Mouse (Mus musculus) left cerebral cortex, adult 11 months (tissue): Measurements from ENCODE around the gene Cyfip2.
"Not testable (repeated sequence)": the region's sequence is repeated elsewhere in the genome, so short reads cannot be mapped to it uniquely, and the experiment has no call there.

Experiments
- DNase-seq: peaks from one replicate; pipeline ENCODE4 v3.0.0; 2022; ENCODE audit warnings: low spot score

Gene Cyfip2

DNA sequence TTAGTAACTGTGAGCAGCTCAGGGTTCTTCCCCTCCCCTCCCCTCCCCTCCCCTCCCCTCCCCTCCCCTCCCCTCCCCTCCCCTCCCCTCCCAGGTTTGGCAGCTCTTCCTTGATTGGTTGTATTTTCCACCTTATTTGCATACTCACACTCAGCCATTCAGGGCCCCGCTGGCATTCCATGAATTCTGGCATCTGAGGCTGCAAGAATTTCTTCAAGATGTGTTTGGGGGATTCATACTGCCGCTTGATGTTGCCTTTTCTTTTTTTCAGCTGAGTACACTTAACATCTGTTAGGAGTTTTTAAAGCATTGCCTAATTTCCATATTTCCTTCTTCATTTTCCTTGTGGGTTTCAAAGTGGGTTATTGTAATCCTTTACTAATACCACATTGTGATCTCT, 124.4 kb downstream of the Cyfip2 start:
- DNase-seq = no peak

DNA sequence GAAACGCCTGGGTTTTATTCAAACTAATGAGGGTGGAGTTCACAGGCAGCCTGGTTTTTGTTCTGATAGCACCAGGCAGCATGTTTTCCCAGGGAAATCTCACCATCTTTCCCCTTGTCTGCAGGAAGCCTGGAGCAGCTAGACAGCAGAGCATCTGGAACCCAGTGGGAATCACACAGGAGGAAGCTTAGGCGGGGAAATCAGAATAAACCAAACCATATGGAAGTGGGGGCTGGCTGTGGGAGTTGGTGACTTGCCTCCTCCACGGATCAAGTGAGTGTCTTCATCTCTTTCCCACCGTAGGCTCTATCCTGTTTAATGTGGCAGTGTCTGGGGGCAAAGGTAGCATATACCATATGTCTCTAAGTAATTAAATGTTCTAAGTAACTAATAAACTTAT, 127.2 kb downstream of the Cyfip2 start:
- DNase-seq = no peak

DNA sequence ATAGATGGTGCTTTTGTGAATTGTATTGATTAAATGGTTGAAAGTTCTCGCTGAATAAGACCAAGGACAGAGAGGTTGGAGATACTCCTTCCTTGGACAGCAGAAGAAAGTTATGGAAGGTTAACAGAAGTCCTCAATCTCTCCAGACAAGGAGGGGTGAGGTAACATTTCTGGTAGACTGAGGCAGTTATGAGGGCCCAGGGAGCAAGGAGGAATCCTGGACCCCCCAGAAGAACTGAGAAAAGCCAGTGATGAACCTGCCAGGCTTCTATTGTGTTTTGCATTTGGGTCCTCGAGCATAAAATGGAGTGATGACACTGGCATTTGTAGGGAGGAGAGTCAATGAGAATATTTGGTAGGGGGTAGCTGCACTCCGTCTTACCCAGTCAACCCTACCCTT, 127.7 kb downstream of the Cyfip2 start:
- DNase-seq = no peak

DNA sequence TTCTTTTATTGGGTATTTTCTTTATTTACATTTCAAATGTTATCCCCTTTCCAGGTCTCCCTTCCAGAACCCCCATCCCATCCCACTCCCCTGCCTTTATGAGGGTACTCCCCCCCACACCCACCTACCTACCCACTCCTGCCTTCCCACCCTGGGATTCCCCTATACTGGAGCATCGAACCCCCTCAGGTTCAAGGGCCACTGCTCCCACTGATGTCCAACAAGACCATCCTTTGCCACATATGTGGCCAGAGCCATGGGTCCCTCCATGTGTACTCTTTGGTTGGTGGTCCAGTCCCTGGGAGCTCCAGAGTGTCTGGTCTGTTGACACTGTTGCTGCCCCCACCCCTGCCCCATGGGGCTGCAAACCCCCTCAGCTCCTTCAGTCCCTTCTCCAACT, 130.6 kb downstream of the Cyfip2 start:
- not testable (repeated sequence) for DNase-seq

DNA sequence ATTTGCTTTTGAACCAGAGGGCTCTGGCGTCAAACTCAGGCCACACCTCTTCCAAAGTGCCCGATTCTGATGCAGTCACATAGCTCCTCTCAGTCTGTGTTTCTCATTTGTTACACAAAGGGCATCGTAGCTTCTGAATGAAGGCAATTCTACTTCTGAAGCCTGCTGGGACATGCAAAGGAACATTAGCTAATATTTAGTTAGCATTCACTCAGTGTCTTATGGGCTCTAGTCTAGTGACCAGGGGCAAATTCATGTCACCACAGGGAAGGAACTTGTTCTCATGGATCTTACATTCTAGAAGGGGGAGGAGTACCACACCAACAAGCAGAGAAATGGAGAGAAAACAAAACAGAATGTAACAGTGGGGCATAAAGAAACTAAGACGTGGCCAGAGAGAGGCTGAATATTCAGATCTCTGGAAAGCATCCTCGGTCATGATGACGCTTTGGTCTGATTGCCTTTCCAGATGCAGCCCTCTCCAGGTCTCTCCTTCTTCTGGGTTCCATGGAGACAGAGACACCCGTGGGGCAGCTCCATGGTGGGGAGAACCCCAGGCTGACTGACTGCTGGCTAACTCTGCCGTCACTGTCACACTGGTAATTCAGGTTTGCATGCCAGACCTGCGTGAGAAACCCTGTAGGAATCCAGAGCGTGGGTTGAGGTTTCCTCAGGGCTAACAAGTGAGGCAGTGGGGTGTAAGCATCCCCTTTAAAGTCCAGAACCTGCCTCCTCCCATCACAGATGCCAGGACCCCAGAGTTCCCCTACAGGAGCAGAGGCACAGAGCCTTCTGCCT, 135.2 kb downstream of the Cyfip2 start:
- DNase-seq = no peak

DNA sequence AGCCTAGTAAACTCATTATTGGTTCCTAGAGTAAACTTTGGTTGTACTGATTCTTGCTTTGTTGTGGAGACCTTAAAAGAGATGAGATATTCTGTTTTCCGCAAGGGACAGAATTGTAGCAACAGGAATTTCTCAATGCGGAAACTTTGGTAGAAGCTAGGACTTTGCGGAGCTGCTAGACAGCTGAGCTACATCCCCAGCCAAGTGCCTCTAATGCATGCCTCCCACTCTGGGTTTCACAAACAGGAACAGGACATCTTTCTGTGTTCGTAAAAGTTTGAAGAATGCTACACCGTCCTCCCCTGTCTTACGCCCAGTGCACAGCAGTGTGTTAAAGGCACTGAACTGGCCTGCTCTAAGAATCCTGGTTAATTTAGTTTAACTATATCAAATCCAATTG, 136.5 kb downstream of the Cyfip2 start:
- DNase-seq = no peak

DNA sequence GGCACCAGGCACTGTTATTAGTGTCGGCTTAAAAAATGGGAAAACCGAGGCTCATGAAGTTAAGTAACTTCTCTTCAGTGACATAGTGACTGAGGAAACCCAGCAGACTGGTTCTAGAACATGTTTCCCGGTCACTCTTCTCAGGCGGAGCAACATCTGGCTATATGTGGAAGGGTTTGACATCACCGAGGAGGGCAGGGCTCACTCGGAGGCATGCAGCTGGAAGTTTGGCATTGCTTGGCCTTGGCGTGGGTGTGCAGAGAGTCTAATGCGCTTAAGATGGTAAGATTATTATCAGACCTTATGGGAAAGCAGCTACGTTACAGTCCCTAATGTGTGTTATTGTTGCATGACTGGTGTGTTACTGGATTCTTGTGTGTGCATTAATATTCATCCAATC, 140.5 kb downstream of the Cyfip2 start:
- no peak for DNase-seq

DNA sequence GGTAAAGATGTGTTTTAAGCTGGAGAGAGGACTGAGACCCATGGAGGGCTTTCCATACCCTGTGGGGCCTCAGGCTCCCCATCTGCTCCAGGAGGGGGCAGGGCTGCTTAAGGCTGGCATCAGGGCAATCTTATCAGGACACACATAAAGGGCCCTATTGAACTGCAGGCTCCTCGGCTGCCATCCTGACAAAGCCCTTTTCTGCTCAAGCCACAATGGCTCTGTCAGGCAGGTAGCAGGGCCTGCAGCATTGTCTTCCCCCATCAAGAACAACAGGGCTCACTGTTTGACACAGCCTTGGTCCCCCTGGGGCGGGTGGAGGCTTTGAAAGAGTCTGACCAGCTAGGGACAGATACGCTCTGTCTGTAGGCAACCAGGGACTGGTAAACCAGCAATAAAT, 142.8 kb downstream of the Cyfip2 start:
- no peak for DNase-seq

DNA sequence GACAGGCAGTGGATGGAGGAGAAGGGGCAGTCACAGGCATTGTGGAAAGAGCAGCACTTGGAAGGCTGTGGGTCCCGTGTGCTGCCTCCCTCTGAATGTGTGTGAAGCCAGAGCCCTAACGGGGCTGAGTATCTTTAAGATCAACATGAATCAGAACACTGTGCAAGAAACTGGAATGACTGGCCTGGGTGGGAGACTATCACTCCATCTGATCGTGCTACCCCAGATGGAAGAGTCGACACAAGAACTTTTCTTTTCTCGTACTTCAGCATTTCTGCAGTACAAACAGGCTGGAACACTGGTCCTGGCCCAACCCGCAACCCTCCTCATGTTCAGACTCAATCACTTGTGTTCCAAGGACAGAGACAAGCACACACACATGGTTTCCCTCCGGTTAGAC, 144.2 kb downstream of the Cyfip2 start:
- no peak for DNase-seq

DNA sequence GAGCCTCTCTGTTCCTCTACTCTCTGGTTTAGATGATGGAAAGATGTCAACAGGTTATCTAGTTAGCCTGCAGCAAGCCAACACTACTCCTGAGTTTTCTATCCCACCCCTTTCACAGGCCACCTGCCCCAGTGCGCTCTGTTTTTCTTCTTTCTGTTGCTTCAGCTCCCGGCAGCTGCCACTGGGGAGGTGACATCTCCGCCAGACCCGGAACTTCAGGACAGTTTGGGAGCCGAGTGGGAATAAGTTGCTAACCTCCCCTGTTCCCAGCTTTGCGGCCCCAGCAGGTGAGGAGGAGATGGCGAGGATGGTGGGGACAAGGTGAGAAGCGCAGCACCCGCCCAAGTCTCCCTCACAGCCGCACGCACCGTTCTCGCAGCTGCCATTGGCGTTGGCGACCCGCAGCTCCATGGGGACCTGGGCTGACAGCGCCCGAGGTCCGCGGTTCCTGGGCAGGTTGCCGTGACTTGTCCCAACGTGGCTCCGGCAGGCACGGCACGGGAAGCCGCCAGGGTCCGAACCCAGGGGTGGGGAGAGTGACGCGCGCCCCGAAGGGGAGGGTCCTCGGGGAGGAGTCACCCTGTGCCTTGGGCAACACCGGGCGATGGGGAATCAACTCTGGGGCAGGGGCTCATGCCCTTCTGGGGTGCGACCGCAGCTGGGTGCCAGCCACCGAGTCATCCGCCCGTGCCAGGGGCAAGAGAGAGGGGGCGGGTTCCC, 146.6 kb downstream of the Cyfip2 start, which contains the start of gene Nipal4:
Gene Nipal4 (minus strand): TSS at position 643 of the 720 bp plus-strand sequence.
- DNase-seq = no peak

DNA sequence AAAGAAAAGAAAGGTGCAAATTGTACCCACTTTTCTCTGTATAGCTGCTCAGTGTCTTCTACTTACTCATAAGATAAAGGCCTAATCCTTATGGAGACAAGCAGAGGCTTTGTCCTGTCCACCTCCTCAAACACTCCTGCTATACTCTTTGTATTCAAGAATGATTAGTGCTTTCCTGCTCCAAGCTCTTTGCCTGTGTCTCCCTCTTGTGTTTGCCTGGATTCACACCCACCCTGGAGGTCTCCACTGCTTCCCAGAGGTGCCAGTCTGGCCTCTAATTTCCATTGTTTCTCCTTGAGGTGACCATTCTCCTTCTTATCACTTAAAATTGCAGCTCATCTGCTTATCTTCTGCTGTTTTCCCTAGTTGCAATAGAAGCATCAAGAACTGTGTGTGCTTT, 155.2 kb downstream of the Cyfip2 start:
- no peak for DNase-seq

DNA sequence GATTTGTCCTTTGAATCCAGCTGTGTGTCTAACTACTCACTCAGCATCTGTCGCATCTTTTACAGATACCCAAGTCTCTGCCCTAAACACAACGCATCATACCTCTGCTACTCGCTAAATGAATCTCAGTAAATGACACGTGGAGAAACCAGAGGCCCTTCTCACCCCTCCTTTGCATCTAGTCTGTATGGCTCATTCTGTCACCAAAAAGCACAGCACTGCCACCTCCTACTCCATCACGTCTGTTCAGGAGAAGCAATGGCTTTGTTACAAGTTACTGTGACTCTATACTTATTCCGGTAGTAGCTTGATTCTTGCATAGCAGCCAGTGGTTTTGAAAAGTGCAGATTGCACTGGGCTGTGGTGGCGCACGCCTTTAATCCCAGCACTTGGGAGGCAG, 155.7 kb downstream of the Cyfip2 start:
- DNase-seq = no peak

DNA sequence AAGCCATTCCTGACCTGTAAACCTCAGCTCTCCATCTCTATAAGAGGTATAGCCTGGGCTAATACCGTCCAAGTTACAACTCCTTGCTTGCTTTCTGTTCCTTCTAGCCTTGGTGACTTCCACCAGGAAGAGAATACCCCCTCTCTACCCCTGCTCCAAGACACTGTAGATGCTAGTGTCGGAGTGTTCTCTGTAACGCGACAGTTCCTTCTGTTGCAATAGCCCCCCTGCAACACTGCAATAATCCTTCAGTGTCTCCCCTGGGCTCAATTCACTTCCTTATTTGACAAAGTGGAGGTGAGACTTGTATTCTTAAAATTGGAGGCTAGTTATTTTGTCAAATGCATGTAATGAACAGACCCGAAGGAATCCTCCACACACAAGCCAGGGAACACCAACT, 166.0 kb downstream of the Cyfip2 start:
- no peak for DNase-seq

DNA sequence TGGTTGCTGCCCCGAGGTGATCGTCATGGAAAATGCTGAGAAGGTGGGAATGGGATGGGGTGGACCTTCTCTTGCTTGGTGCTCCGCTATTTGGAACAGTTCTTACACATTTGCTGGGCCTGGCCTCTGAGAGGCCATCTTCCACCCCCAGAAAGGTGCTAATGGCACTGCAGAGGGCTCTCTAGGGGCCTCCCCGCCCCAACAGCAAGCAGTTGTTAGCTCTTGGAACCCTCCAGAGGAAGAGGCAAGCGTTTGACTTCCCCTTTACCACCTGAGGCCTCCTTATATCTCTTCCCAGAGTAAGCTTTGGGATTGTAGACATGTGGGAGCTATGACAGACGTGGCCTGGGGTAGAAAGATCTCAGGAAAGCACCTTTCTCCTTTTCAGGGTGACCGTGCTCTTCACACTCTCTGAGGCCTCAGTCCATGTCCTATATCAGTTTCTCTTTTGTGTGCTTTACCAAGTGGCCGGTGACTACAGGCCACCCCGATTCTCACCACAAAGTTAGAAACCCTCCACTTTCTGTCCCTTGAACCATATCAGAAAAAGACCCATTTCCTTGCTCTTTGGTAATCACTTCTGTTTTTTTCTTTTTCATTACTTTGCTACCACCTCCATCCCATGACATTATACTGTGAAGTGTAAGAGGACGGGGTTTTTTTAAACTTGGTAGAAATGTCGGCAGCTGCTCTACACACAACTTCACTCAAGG, 167.3 kb downstream of the Cyfip2 start:
- no peak for DNase-seq
